Mouse (Mus musculus) brown adipose tissue, adult 24 weeks (tissue): ENCODE measurements at regions not wholly inside any gene's neighbourhood (a gene's known extent, or its start where the extent isn't known, plus 50 kb on each side); places are given as distances from the start of the nearest gene placed in this dataset.

Source experiments
- H3K27ac ChIP-seq: fragments of 200-500 bp; replicated peaks from 2 replicates; pipeline ENCODE4 v1.5.1; 2012; ENCODE audit warnings: low read depth, mild to moderate bottlenecking, low read length
- H3K4me1 ChIP-seq: fragments of 200-500 bp; 2 replicates; pipeline ENCODE4 v1.6.1; 2012; ENCODE audit warnings: low read length, mixed read lengths; ENCODE audit not compliant: control insufficient read depth, insufficient read depth, insufficient read length
- H3K4me3 ChIP-seq: fragments of 200-500 bp; 2 replicates; pipeline ENCODE4 v1.5.1; 2012; ENCODE audit warnings: low read depth, mild to moderate bottlenecking, low read length, moderate library complexity; ENCODE audit not compliant: insufficient read depth

DNA sequence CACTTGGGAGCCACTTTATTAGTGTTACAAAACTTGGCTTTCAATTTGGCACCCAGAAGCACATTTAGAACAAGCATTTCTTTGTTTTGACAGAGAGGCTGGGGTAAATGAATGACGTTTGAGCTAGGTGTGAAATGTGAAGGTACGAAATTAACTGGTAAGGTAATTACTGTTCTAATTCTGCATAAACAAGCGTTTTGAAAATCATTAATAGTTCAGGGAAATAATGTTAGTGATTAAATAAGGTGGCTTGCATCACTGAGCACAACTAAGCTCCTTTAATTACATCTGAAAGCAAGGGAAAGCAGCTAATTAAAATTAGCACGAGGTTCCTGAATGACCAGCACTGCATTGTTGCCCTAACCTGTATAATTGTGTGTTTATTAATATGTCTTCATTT, 529.9 kb upstream of the Pkn2 start:
- Histone ChIP-seq H3K4me1 (no peaks in the 10 kb centered on the region), H3K27ac (no peak overlapping the region), H3K4me3 (no peak overlapping the region)

GRCm38 (mm10) chr3:143398966-143399365, 517.2 kb upstream of the Pkn2 start:
- Histone ChIP-seq H3K27ac (no peak overlapping the region), H3K4me3 (no peak overlapping the region), H3K4me1 (no peaks in the 10 kb centered on the region)

- no peak overlapping the region for H3K4me3 ChIP-seq
- H3K4me1 ChIP-seq = no peaks in the 10 kb centered on the region
- H3K27ac ChIP-seq = no peak overlapping the region
Observed at GRCm38 (mm10) chr3:143384357-143384756, 502.6 kb upstream of the Pkn2 start.

DNA sequence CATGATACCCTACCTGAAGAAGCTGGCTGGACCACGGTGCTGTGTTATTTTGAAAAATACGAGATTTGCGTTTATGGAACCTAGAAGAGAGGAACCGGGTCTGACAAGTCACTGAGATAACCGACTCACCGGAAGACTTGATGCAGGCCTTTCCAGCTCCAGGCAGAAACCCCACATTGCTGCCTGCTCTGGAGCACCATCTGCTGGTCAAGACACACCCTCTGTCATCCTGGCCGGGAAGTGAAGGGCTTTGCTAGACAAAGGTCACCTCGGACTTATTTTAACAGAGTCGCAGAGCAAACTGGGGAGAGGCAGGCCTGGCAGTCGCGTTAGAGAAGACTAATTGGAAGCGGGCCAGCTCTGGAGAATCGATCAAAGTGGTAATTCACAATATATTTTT, 497.4 kb upstream of the Pkn2 start:
- Histone ChIP-seq H3K27ac (no peak overlapping the region), H3K4me1 (no peaks in the 10 kb centered on the region), H3K4me3 (no peak overlapping the region)

DNA sequence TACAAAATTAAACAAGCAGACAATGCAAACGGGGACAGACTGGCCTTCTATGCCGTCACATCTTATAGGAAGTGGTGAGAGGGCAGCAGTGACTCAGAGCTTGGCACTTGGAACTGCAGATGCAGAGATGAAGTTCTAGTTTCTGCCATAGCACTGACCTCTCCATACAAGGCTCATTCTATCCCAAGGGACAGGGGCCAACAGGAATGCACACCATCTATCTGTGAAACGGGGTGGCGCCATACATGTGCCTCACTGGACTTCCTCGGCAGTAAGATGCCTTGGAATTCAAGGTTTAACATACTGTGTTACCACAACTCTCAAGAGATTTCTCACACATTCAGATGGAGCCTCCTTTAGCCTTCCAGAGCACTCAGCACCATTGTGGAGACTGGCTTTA, 495.6 kb upstream of the Pkn2 start:
- Histone ChIP-seq H3K27ac (no peak overlapping the region), H3K4me3 (no peak overlapping the region), H3K4me1 (no peaks in the 10 kb centered on the region)

DNA sequence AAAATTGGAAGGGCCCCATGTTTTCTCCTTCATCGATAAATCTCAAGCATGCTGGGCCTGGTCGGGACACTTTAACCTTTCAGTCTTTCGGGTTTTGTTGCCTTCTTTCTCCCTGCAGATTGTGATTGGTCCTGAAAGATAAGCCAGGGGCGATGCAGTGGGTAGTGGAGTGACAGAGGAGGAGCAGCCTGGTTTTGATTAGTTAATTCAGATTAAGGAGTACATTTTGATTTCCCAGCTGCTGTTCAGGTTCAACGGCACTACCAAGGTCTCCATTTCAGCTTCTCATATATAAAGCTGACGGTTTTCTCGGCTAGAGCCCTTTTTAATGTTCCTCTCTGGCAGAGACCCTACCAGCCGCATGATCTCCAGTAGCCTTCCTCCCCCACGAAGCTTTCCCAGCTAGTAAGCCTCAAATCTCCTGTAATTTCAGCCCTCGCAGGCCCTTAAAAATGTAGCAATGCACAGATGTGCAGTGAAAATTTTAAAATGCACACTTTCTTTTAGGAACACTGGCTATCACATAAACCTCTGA, 493.8 kb upstream of the Pkn2 start:
- Histone ChIP-seq H3K4me1 (no peaks in the 10 kb centered on the region), H3K4me3 (no peak overlapping the region)

GRCm38 (mm10) chr3:143373501-143373900, 491.7 kb upstream of the Pkn2 start:
- Histone ChIP-seq H3K4me3 (no peak overlapping the region), H3K27ac (no peak overlapping the region), H3K4me1 (no peaks in the 10 kb centered on the region)

More for the DNA sequence above, 493.8 kb upstream of the Pkn2 start:
- no peak overlapping the region for H3K27ac ChIP-seq

DNA sequence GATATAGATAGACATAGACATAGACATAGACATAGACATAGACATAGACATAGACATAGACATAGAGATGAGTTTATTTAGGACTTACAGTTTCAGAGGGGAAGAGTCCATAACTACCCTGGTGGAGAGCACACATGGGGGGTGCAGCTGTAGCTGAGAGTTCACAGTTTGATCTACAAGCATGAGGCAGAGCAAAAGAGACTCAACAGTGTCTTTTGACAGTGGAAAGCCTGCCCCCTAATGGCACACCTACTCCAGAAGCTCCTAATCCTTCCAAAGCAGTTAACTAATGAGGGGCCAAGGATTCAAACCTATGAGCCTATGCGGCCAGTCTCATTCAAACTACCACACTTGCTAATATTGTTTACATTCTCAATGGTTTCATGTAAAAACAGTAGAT, 487.2 kb upstream of the Pkn2 start:
- Histone ChIP-seq H3K4me1 (no peaks in the 10 kb centered on the region), H3K4me3 (no peak overlapping the region), H3K27ac (no peak overlapping the region)

DNA sequence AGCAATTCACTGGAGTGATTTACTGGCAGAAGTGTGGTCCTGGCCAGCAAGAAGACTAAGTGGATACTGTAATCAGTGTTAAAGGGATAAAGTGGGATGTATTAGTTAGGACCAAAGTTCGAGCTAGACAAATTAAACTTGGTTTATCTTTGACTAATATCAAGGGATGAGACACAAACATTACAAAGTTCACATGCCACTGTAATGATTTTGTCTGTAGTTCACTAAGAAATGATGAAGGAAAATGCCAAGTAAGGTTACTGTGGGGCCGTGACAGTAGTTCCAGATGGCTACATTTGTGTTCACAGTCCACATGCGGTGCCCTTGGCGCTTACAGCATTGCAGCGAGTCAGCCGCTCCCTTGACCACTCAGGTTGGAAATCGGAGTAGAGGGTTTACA, 458.2 kb upstream of the Pkn2 start:
- no peak overlapping the region for H3K4me3 ChIP-seq
- no peak overlapping the region for H3K27ac ChIP-seq
- no peaks in the 10 kb centered on the region for H3K4me1 ChIP-seq

DNA sequence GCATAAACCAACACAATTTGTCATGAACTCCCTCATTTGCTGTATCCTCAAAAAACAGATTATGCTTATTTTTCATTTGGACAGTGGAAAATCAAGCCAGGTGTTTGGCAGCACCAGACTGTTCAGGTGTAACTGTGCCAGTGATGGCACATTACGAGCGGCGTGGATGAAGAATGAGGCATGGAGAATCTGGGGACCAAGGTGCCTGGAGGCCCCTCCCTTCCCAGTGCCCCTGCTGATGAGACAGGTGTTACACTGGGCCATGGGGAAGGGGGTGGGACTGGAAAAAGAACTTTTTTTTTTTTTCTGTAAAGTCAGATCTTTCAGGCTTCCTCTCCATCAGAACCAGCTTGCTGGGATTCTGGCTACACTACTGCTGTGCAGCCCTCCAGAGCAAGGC, 451.5 kb upstream of the Pkn2 start:
- Histone ChIP-seq H3K4me3 (no peak overlapping the region), H3K27ac (no peak overlapping the region), H3K4me1 (no peaks in the 10 kb centered on the region)

DNA sequence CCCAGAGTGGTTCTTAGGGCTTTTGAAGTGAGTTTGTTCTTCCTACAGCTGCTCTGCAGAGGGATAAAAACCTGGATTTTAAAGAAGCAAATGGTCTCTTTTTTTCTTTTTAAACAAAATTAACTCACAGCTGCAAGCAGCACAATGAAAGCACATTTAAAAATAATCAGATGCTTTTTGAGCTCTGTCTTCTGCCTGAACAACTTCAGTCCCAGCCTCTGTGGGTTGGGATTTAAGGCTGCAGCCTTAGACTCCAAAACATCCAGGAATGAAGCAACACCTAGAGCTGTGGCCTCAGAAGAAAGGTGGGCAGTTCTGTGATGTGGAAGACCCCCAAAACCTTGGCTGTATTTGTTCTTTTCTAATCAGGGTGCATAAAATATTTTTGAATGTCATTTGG, 446.7 kb upstream of the Pkn2 start:
- Histone ChIP-seq H3K27ac (no peak overlapping the region), H3K4me1 (no peaks in the 10 kb centered on the region), H3K4me3 (no peak overlapping the region)

DNA sequence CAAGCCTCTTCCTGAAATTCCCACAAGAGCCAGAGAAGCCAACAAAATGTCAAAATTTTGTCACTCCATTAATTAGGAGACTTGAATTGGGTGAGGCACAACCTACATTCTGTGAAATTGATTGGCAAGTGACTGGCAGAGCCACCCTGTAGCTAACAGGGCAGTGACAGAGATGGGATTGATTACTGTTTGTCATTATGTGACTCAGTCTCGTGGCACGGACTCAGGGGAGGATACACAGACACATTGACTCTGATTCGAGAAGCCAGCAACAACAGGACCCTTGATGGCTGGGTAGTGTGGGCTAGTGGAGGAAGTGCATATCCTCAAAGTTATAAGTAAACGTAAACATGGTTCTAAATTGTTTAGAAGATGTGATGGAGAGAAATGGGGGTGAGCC, 445.8 kb upstream of the Pkn2 start:
- no peak overlapping the region for H3K27ac ChIP-seq
- no peak overlapping the region for H3K4me3 ChIP-seq
- no peaks in the 10 kb centered on the region for H3K4me1 ChIP-seq

DNA sequence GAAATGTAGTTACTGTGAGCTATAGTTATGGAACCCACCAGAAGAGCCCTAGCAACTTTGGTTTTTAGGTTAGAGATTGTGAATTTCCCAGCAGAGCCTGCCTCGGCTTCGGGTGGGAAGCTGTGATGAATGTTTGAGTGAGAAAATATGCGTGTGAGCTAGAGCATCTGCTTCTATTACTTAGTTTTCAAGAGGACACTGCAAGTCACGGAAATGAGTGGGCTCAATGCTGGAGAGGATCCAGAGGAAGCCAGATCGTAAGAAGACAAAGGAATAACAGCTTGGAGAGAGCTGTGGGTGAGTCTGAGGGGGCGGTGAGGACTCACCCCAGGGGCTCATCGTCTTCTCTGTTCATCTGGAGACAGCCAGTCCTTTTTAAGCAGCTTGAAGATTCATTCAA, 434.7 kb upstream of the Pkn2 start:
- no peak overlapping the region for H3K27ac ChIP-seq
- no peaks in the 10 kb centered on the region for H3K4me1 ChIP-seq
- no peak overlapping the region for H3K4me3 ChIP-seq

GRCm38 (mm10) chr3:143291793-143292192, 410.0 kb upstream of the Pkn2 start:
- Histone ChIP-seq H3K4me3 (no peak overlapping the region), H3K27ac (no peak overlapping the region), H3K4me1 (no peaks in the 10 kb centered on the region)

GRCm38 (mm10) chr3:143264132-143264531, 382.3 kb upstream of the Pkn2 start:
- Histone ChIP-seq H3K4me1 (no peaks in the 10 kb centered on the region), H3K27ac (no peak overlapping the region), H3K4me3 (no peak overlapping the region)

DNA sequence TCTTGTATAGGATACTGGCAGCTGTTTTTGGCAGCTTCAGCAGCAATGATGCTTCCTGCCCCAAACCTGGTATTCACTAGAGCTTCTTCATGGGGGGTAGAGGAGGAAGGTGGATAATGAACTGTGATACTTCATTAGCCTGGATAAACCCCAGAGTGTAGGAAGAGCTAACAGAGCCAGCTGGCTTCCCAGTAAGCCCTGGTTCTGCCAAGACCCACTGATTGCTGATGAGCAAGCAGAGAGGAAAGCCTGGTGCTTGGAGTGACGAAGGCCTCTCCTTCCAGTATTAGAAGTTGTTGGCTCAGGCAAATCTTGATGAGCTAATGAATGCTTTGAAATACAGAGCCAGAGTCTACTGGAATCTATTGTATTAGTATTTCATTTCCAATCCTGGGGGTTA, 370.8 kb upstream of the Pkn2 start:
- no peak overlapping the region for H3K27ac ChIP-seq
- H3K4me3 ChIP-seq = no peak overlapping the region
- no peaks in the 10 kb centered on the region for H3K4me1 ChIP-seq

GRCm38 (mm10) chr3:143252008-143252407, 370.2 kb upstream of the Pkn2 start:
- no peak overlapping the region for H3K27ac ChIP-seq
- H3K4me1 ChIP-seq = no peaks in the 10 kb centered on the region
- H3K4me3 ChIP-seq = no peak overlapping the region
